Mouse (Mus musculus) stomach, embryonic 15.5 days (tissue): ENCODE measurements at regions not wholly inside any gene's neighbourhood (a gene's known extent, or its start where the extent isn't known, plus 50 kb on each side); places are given as distances from the start of the nearest gene placed in this dataset.
"Not testable (repeated sequence)": the region's sequence is repeated elsewhere in the genome, so short reads cannot be mapped to it uniquely, and the experiment has no call there.

Experiments used
- ATAC-seq: fragments of 200-750 bp; cut with Nextera tagmentation; 2 replicates; pipeline ENCODE4 v1.8.0; 2017; ENCODE audit warnings: low read depth, moderate number of reproducible peaks, moderate TSS enrichment; ENCODE audit not compliant: insufficient read depth, low FRiP score
- H3K27ac ChIP-seq: fragments of 300-500 bp; sonication (generic); 2 replicates; pipeline ENCODE4 v1.5.1; 2015; ENCODE audit warnings: mild to moderate bottlenecking, inconsistent platforms
- H3K27me3 ChIP-seq: fragments of 300-500 bp; sonication (generic); replicated peaks from 2 replicates; pipeline ENCODE4 v1.6.1; 2015; ENCODE audit warnings: inconsistent platforms
- H3K36me3 ChIP-seq: fragments of 300-500 bp; sonication (generic); 2 replicates; pipeline ENCODE4 v1.6.1; 2015; ENCODE audit warnings: inconsistent platforms
- H3K4me1 ChIP-seq: fragments of 300-500 bp; sonication (generic); 2 replicates; pipeline ENCODE4 v1.6.1; 2015; ENCODE audit warnings: inconsistent platforms
- H3K4me2 ChIP-seq: fragments of 300-500 bp; sonication (generic); 2 replicates; pipeline ENCODE4 v1.6.1; 2015; ENCODE audit warnings: mild to moderate bottlenecking, inconsistent platforms
- H3K4me3 ChIP-seq: fragments of 300-500 bp; sonication (generic); replicated peaks from 2 replicates; pipeline ENCODE4 v1.5.1; 2015; ENCODE audit warnings: inconsistent platforms
- H3K9ac ChIP-seq: fragments of 300-500 bp; sonication (generic); 2 replicates; pipeline ENCODE4 v1.6.1; 2015; ENCODE audit warnings: inconsistent platforms
- H3K9me3 ChIP-seq: fragments of 300-500 bp; sonication (generic); 2 replicates; pipeline ENCODE4 v1.6.1; 2016; ENCODE audit warnings: inconsistent platforms
- WGBS: fragments of 180-500 bp; shearing (Covaris S2); methylation state at CpG from one replicate; pipeline ENCODE4 v1.1.7; 2015; 5-methylcytosine and 5-hydroxymethylcytosine counted together

DNA sequence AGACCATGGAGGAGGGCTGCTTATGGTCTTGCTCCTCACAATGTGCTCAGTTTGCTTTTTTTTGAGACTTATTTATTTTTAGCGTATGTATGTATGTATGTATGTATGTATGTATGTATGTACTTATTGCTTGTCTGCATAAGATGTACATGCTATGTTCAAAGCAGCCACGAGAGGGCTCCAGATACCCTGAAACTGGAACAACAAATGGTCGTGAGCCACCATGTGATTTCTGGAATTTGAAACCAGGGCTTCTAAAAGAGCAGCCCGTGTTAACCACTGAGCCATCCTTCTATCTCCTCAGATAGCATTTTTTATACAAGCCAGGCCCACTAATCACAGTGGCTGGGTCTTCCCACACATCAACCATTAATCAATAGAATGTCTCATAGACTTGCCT lies 611.2 kb downstream of the 5730507C01Rik start:
- WGBS, result 73% methylated on average over 4 of the region's 4 CpGs

DNA sequence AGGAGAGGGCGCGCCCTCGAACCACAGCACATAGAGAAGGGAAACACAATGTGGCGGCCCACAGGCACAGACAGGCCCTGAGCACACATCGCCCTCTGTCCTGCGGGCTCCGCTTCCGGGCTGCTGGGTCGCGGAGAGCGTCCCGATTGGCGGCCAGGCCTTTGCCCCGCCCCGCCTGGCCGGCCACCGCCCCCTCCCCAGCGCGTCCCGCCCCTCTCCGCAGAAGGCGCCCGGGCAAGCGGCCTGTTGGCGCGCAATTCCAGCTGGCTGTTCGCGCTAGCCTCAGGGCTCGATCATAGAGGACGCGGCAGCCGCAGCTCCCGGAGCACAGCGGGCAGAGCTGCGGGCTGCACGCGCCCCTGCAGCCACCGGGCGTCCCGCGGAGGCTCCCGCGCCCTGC lies 661.3 kb downstream of the 5730507C01Rik start:
- Histone ChIP-seq H3K36me3 (no peaks in the 10 kb centered on the region), H3K4me3 (no peak overlapping the region), H3K27me3 (no peaks in the 10 kb centered on the region), H3K9me3 (no peaks in the 10 kb centered on the region), H3K27ac (no peak overlapping the region), H3K9ac (no peak overlapping the region), H3K4me1 (no peaks in the 10 kb centered on the region), H3K4me2 (no peak overlapping the region)
- no peak for ATAC-seq
- WGBS, result 12% methylated on average over 24 of the region's 43 CpGs

More for the DNA sequence above, 611.2 kb downstream of the 5730507C01Rik start:
- Histone ChIP-seq H3K4me3 (no peak overlapping the region), H3K36me3 (no peaks in the 10 kb centered on the region), H3K4me1 (no peaks in the 10 kb centered on the region), H3K9ac (no peak overlapping the region), H3K4me2 (no peak overlapping the region), H3K27ac (no peak overlapping the region), H3K9me3 (no peaks in the 10 kb centered on the region), H3K27me3 (no peaks in the 10 kb centered on the region)
- no peak for ATAC-seq

DNA sequence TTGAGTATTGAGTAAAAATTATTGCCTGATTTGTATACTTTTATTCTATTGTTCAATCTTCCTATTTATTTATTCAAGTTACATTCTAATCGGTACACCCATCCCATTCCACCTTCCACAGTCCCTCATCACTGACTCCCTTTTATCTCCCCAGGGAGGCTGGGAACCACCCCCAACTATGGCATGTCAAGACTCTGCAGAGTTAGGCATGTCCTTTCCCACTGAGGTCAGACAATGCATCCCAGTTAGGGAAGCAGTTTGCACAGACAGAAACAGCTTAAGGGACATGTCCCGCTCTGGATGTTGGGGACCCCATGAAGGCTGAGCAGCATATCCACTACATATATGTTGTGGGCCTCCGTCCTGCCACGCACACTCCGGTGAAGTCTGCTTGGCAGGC lies 678.1 kb downstream of the 5730507C01Rik start:
- Histone ChIP-seq H3K9me3 (no peaks in the 10 kb centered on the region), H3K27me3 (no peaks in the 10 kb centered on the region), H3K4me1 (no peaks in the 10 kb centered on the region), H3K27ac (no peak overlapping the region), H3K4me3 (no peak overlapping the region), H3K4me2 (no peak overlapping the region), H3K36me3 (no peaks in the 10 kb centered on the region), H3K9ac (no peak overlapping the region)
- WGBS, result 91% methylated on average over 5 of the region's 5 CpGs
- ATAC-seq, result no peak

DNA sequence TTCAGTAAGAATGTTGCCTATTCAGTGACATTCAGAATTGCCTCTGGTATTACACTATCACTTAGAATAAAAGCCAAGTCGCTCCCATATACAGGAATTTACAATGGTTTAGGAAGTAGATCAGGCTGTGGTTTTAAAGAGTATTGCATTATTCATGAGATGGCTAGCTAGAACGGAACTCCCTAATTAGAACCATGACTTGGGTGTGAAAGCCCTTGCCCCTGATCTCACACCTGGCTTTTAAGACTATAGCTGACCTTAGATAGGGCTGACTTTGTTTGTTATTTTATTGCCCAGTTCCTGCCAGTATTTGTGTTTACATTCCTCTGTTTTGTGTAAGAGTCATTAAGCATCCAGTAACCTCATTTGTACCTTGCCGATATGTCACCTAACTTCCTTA lies 678.7 kb downstream of the 5730507C01Rik start:
- not testable (repeated sequence) for H3K9ac ChIP-seq, H3K27me3 ChIP-seq, H3K27ac ChIP-seq, H3K4me2 ChIP-seq, ATAC-seq, H3K4me1 ChIP-seq, H3K9me3 ChIP-seq, H3K36me3 ChIP-seq, H3K4me3 ChIP-seq
- WGBS, result 75% methylated on average over 3 of the region's 3 CpGs

DNA sequence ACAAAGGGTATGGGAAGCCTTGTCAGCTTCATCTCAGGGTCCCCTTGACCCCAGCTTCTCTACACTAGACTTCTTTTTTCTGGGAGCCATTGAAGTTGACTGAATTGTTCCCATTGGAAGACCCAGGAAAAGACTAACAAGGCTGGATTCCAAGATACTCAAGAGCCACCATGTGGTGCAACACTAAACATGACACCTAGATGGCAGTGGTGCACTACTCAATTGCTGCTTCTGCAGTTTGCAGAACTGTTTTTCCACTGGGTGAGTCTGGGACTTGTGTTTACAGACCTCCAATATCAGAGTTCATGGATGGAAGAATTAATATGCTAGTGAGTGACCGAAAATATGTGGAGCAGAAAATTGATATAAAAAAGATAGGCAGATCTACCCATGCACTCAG lies 709.7 kb downstream of the 5730507C01Rik start:
- H3K9ac ChIP-seq, H3K4me3 ChIP-seq, H3K4me1 ChIP-seq, H3K27ac ChIP-seq, H3K4me2 ChIP-seq, H3K9me3 ChIP-seq, H3K36me3 ChIP-seq, ATAC-seq, H3K27me3 ChIP-seq: not testable (repeated sequence)
- WGBS, result 76% methylated on average over 1 of the region's 1 CpGs

DNA sequence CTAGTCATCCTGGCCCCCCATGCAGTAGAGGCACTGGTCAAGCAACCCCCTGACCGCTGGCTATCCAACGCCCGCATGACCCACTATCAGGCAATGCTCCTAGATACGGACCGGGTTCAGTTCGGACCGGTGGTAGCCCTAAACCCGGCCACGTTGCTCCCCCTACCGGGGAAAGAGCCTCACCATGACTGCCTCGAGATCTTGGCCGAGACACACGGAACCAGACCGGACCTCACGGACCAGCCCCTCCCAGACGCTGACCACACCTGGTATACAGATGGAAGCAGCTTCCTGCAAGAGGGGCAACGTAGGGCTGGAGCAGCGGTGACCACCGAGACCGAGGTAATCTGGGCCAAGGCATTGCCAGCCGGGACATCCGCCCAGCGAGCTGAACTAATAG lies 707.6 kb upstream of the Gm21863 start:
- not testable (repeated sequence) for H3K9me3 ChIP-seq, H3K36me3 ChIP-seq, H3K4me2 ChIP-seq, H3K4me3 ChIP-seq, H3K27ac ChIP-seq, ATAC-seq, H3K9ac ChIP-seq, H3K4me1 ChIP-seq, H3K27me3 ChIP-seq
- 93% methylated on average over 23 of the region's 23 CpGs for WGBS

DNA sequence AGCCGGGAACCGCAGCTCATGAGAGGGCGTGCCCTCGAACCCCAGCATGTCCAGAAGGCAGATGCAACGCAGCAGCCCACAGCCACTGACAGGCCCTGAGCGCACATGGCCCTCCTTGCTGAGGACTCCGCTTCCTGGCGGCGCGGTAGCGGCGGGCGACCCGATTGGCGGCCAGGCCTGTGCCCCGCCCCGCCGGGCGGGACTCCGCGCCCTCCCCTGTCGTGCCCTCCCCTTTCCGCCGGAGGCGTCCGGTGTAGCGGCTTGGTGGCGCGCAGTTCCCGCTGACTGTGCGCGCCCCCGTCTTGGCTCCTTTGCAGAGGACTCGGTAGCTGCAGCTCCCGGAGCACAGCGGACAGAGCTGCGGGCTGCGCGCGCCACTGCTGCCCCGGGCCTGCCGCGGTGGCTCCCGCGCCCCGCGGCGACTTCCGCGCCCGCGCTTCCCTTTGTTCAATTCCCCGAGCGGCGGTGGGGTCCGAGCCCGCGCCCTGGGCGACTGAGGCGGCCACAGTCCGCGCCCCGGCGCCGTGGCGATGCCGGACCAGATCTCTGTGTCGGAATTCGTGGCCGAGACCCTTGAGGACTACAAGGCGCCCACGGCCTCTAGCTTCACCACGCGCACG lies 665.9 kb upstream of the Gm21863 start:
- peak overlapping the region; percentile 45 for H3K4me2 ChIP-seq
- peak; percentile 63; the same call in 1 of the 2 replicates for ATAC-seq
- not testable (repeated sequence) for H3K9me3 ChIP-seq, H3K27me3 ChIP-seq, H3K27ac ChIP-seq, H3K9ac ChIP-seq, H3K4me1 ChIP-seq, H3K36me3 ChIP-seq
- peak overlapping the region; percentile 43 for H3K4me3 ChIP-seq
- WGBS, result 4% methylated on average over 63 of the region's 75 CpGs

DNA sequence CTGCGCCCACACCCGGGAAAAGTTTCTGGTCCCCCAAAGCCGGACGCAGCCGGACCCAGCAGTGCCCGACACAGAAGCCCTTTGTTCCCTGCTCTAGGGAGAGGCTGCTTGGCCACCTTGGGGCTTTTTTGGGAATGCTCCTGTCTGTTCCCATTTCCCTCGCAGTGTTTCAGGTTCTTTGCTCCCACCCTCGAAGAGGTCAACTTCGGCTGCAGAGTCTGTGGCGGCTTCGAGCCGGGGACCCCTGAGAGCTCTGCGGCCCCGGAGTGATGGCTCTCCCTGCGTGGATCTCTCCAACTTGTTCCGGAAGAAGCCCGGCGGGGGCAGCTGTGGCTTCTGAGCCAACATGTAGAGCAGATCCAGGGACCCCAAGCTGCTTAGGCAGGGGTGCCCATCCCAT lies 665.3 kb upstream of the Gm21863 start:
- not testable (repeated sequence) for H3K27ac ChIP-seq, ATAC-seq, H3K36me3 ChIP-seq, H3K27me3 ChIP-seq, H3K9ac ChIP-seq, H3K4me1 ChIP-seq, H3K9me3 ChIP-seq
- Histone ChIP-seq H3K4me3 (peak overlapping the region; percentile 43), H3K4me2 (peak overlapping the region; percentile 45)
- WGBS, result 46% methylated on average over 18 of the region's 18 CpGs

DNA sequence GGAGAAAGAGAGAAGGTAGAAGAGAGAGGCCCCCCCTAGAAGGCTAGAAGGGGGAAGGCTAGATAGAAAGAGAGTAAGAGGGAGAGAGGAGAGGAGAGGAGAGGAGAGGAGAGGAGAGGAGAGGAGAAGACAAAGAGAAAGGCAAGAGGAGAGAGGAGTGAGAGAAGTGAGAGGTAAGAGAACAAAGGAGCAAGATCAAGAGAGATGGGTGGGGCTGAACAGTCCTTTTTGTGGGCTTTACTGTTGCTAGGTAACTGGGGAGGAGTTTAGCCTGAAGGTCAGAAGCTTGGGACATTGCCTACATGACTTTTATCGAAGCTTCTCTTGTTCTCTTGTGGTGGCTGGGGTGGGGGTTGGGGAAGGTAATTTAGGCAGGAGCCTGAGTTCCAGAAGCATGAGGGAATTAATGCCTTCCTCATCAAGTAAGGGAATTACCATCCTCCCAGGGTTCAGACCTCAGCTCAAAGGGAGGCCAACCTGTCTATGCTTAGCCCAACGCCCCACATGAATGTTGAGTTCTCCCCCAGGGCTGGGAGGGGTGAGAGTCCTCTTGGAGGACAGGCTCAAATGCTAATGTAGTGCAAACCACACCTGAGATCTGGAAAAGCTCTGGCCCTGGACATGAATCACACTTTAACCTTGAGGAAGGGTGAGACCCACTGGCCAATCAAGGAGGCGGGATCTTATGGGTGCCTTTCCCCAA lies 662.1 kb upstream of the Gm21863 start:
- not testable (repeated sequence) for H3K4me1 ChIP-seq, H3K27me3 ChIP-seq, H3K4me2 ChIP-seq, H3K36me3 ChIP-seq, H3K27ac ChIP-seq, H3K9me3 ChIP-seq, ATAC-seq, H3K9ac ChIP-seq, H3K4me3 ChIP-seq
- WGBS, result 95% methylated on average over 3 of the region's 3 CpGs
